Mouse (Mus musculus) heart, embryonic 16.5 days (tissue): Measurements from ENCODE around the gene Mst1. TPM values are rescaled to one million over a fixed set of nuclear protein-coding genes. Genes with fewer than 3 reads are reported as not detected.

ENCODE experiments used
- ATAC-seq: fragments of 200-750 bp; cut with Nextera tagmentation; replicated peaks from 2 replicates; pipeline ENCODE4 v1.8.0; 2017; ENCODE audit warnings: moderate number of reproducible peaks; ENCODE audit not compliant: insufficient read depth, low FRiP score; ENCODE audit errors: extremely low read depth
- H3K27ac ChIP-seq: fragments of 300-500 bp; sonication (generic); 2 replicates; pipeline ENCODE4 v1.5.1; 2014; ENCODE audit warnings: mild to moderate bottlenecking, low read length, control low read depth, moderate library complexity
- H3K27me3 ChIP-seq: fragments of 300-500 bp; sonication (generic); 2 replicates; pipeline ENCODE4 v1.6.1; 2014; ENCODE audit warnings: low read length, mixed read lengths; ENCODE audit not compliant: control insufficient read depth, insufficient read depth
- H3K36me3 ChIP-seq: fragments of 300-500 bp; sonication (generic); 2 replicates; pipeline ENCODE4 v1.6.1; 2014; ENCODE audit not compliant: control insufficient read depth, insufficient read depth
- H3K4me1 ChIP-seq: fragments of 300-500 bp; sonication (generic); 2 replicates; pipeline ENCODE4 v1.6.1; 2014; ENCODE audit warnings: low read length, mixed read lengths; ENCODE audit not compliant: control insufficient read depth, insufficient read depth
- H3K4me2 ChIP-seq: fragments of 300-500 bp; sonication (generic); 2 replicates; pipeline ENCODE4 v1.6.1; 2014; ENCODE audit warnings: low read depth, mild to moderate bottlenecking, control low read depth, low read length
- H3K4me3 ChIP-seq: fragments of 300-500 bp; sonication (generic); 2 replicates; pipeline ENCODE4 v1.5.1; 2014; ENCODE audit warnings: mild to moderate bottlenecking, control low read depth, low read length
- H3K9ac ChIP-seq: fragments of 300-500 bp; sonication (generic); 2 replicates; pipeline ENCODE4 v1.6.1; 2014; ENCODE audit warnings: low read length, control low read depth
- H3K9me3 ChIP-seq: fragments of 300-500 bp; sonication (generic); replicated peaks from 2 replicates; pipeline ENCODE4 v1.6.1; 2016; ENCODE audit warnings: low read length; ENCODE audit not compliant: control insufficient read depth
- WGBS: fragments of 180-500 bp; shearing (Covaris S2); extraction: QIAGEN DNeasy Blood & Tissue Kit; methylation state at CpG from one replicate; pipeline ENCODE4 v1.1.7; 2014; 5-methylcytosine and 5-hydroxymethylcytosine counted together
- polyA plus RNA-seq: library from polyadenylated mRNA; unstranded; fragments of >200 nt; fragmentation: Nextera tagmentation; extraction: Ambion mirVana; gene quantifications from 2 replicates; pipeline ENCODE4 v1.2.1, GENCODE M21; 2015

Mst1 gene
- polyA plus RNA-seq, 1 experiment from 2014 or later, result 0.53 TPM

- WGBS, result 19% methylated on average over 9 of the region's 11 CpGs
- peaks cover 15% of the 10 kb centered on the region for H3K4me1 ChIP-seq
- peak overlapping the region; percentile 62 for H3K9ac ChIP-seq
- ATAC-seq, result peak; percentile 93
- no peaks in the 10 kb centered on the region for H3K9me3 ChIP-seq
- no peak overlapping the region for H3K4me3 ChIP-seq
- no peaks in the 10 kb centered on the region for H3K36me3 ChIP-seq
- no peaks in the 10 kb centered on the region for H3K27me3 ChIP-seq
- H3K27ac ChIP-seq, result peak overlapping the region; percentile 84
- peak overlapping the region; percentile 31; the same call in 1 of the 2 replicates for H3K4me2 ChIP-seq
These were observed 39.7 kb downstream of the Mst1 start for GRCm38 (mm10) chr9:108119891-108120411.

- no peak overlapping the region for H3K4me2 ChIP-seq
- no peaks in the 10 kb centered on the region for H3K27me3 ChIP-seq
- H3K4me3 ChIP-seq, result no peak overlapping the region
- 87% methylated on average over 8 of the region's 8 CpGs for WGBS
- H3K4me1 ChIP-seq, result peaks cover 15% of the 10 kb centered on the region
- H3K27ac ChIP-seq, result peak overlapping the region; percentile 84
- no peak for ATAC-seq
- no peaks in the 10 kb centered on the region for H3K9me3 ChIP-seq
- H3K36me3 ChIP-seq, result no peaks in the 10 kb centered on the region
- H3K9ac ChIP-seq, result no peak overlapping the region
These were observed 40.4 kb downstream of the Mst1 start for GRCm38 (mm10) chr9:108120671-108121070.

GRCm38 (mm10) chr9:108121170-108121969 is 41.1 kb downstream of the Mst1 start:
- Histone ChIP-seq H3K4me3 (no peak overlapping the region), H3K27me3 (no peaks in the 10 kb centered on the region), H3K36me3 (no peaks in the 10 kb centered on the region), H3K9me3 (no peaks in the 10 kb centered on the region), H3K9ac (no peak overlapping the region), H3K4me2 (no peak overlapping the region), H3K4me1 (peaks cover 15% of the 10 kb centered on the region), H3K27ac (no peak overlapping the region)
- 83% methylated on average over 10 of the region's 10 CpGs for WGBS
- ATAC-seq, result no peak

- ATAC-seq, result no peak
- H3K4me1 ChIP-seq, result peaks cover 15% of the 10 kb centered on the region
- H3K27me3 ChIP-seq, result no peaks in the 10 kb centered on the region
- H3K9me3 ChIP-seq, result no peaks in the 10 kb centered on the region
- no peak overlapping the region for H3K4me2 ChIP-seq
- no peak overlapping the region for H3K4me3 ChIP-seq
- WGBS, result 89% methylated on average over 4 of the region's 4 CpGs
- H3K27ac ChIP-seq, result no peak overlapping the region
- no peak overlapping the region for H3K9ac ChIP-seq
- H3K36me3 ChIP-seq, result no peaks in the 10 kb centered on the region
These were observed 43.7 kb downstream of the Mst1 start for GRCm38 (mm10) chr9:108123916-108124315.

- Histone ChIP-seq H3K27me3 (no peaks in the 10 kb centered on the region), H3K4me3 (no peak overlapping the region), H3K4me2 (no peak overlapping the region), H3K9me3 (no peaks in the 10 kb centered on the region), H3K4me1 (peaks cover under 1% of the 10 kb centered on the region; the same call in 1 of the 2 replicates), H3K27ac (no peak overlapping the region), H3K9ac (no peak overlapping the region), H3K36me3 (no peaks in the 10 kb centered on the region)
- 87% methylated on average over 8 of the region's 8 CpGs for WGBS
- no peak for ATAC-seq
These were observed 45.5 kb downstream of the Mst1 start for GRCm38 (mm10) chr9:108125731-108126130.

- Histone ChIP-seq H3K4me1 (no peaks in the 10 kb centered on the region), H3K27ac (no peak overlapping the region), H3K4me3 (no peak overlapping the region), H3K36me3 (no peaks in the 10 kb centered on the region), H3K9ac (no peak overlapping the region), H3K27me3 (no peaks in the 10 kb centered on the region), H3K9me3 (no peaks in the 10 kb centered on the region), H3K4me2 (no peak overlapping the region)
- 77% methylated on average over 17 of the region's 17 CpGs for whole genome bisulfite sequencing
- ATAC-seq, result no peak
These were observed 46.4 kb downstream of the Mst1 start for GRCm38 (mm10) chr9:108126436-108127180.

GRCm38 (mm10) chr9:108128248-108128647 is 48.0 kb downstream of the Mst1 start:
- H3K9me3 ChIP-seq, result no peaks in the 10 kb centered on the region
- no peak overlapping the region for H3K4me3 ChIP-seq
- H3K4me2 ChIP-seq, result no peak overlapping the region
- no peaks in the 10 kb centered on the region for H3K4me1 ChIP-seq
- ATAC-seq, result no peak
- no peaks in the 10 kb centered on the region for H3K36me3 ChIP-seq
- H3K27me3 ChIP-seq, result no peaks in the 10 kb centered on the region
- H3K27ac ChIP-seq, result no peak overlapping the region
- H3K9ac ChIP-seq, result no peak overlapping the region
- 60% methylated on average over 11 of the region's 11 CpGs for WGBS

GRCm38 (mm10) chr9:108129042-108129948 is 49.1 kb downstream of the Mst1 start:
- no peak for ATAC-seq
- no peaks in the 10 kb centered on the region for H3K36me3 ChIP-seq
- no peak overlapping the region for H3K9ac ChIP-seq
- H3K4me1 ChIP-seq, result no peaks in the 10 kb centered on the region
- 64% methylated on average over 13 of the region's 13 CpGs for WGBS
- H3K27ac ChIP-seq, result no peak overlapping the region
- no peaks in the 10 kb centered on the region for H3K9me3 ChIP-seq
- H3K4me3 ChIP-seq, result no peak overlapping the region
- H3K4me2 ChIP-seq, result no peak overlapping the region
- H3K27me3 ChIP-seq, result no peaks in the 10 kb centered on the region
